Mouse (Mus musculus) ES-Bruce4 (cell line): ENCODE results near the gene Mettl14.

Experiments
- CTCF ChIP-seq: IDR thresholded peaks from one replicate; pipeline ENCODE4 v1.8.1; 2011; ENCODE audit warnings: low read depth, low read length
- POLR2A ChIP-seq: IDR thresholded peaks from one replicate; pipeline ENCODE4 v1.8.1; 2011; ENCODE audit warnings: low read length; ENCODE audit not compliant: insufficient read depth

GRCm38 (mm10) chr3:123429597-123430458 is 43.9 kb upstream of the Mettl14 start:
- TF ChIP-seq CTCF (no peak), POLR2A (no peak)
